In the genomic region with DNA sequence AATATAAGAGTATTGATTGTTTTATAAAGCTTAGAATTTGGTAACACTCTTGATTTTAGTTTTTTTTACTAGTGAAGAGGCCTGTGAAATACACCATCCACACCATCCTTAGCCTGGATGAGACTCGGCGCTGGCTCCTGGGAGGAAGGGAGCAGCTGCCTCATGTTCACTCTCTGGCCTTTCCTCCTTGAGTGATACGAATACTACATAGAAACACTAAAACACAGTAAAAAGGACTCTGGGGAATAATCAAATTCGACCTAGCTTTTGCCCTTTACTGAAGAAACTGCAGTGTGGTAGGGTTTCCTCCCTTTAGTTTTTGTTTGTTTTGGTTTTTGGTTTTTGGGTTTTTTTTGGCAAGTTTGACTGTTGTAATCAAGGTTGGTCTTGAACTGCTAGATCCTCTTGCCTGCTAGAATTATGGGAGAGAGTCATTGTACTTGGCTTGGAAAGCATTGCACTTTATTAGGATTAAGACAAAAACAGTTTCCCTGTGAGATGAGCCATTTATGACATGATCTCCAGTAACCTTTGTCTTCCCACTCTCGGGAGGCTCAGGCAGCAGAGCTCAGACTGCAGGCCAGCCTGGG, we compare ENCODE assay signal across 24 mouse cellular contexts. TPM values are rescaled to one million over a fixed set of nuclear protein-coding genes. Genes with fewer than 3 reads are reported as not detected.
DNase-seq lines count a peak whose midpoint lies in the region; ATAC-seq and TF ChIP-seq lines count a peak whose summit lies in the region.
"Had no signal": no experiment of that assay in that cellular context is flagged by ENCODE, and none has a peak within 500 bp of the region (broad histone marks: within the 10 kb centered on the region; RNA-seq: fewer than 3 reads in every experiment).

No protein-coding gene starts in this region.

- H3K9me3 ChIP-seq in kidney, embryonic 14.5 days (ENCODE audit: control insufficient read depth, low read length), result no peaks in the 10 kb centered on the region
- H3K9me3 ChIP-seq: embryonic facial prominence, embryonic 10.5 days; heart, embryonic 15.5 days; hindbrain, embryonic 10.5 days had no signal

- H3K4me2 ChIP-seq in kidney, embryonic 14.5 days (replicated peaks; ENCODE audit: low read depth, low read length), result no peak overlapping the region
- H3K4me2 ChIP-seq: heart, embryonic 11.5 days; heart, embryonic 15.5 days; hindbrain, embryonic 14.5 days had no signal

- TF ChIP-seq CTCF in gastrocnemius, adult 2 months (IDR thresholded peaks at IDR 0.05), result no peak

- DNase-seq in gastrocnemius, adult 2 months, result no peak
- DNase-seq in gastrocnemius, postnatal 14 days, result no peak
- DNase-seq in kidney, adult 11 months, result no peak
- peak; percentile 40 for DNase-seq in kidney, postnatal 14 days
- no peak for DNase-seq in right cerebral cortex, adult 18-20 months
- DNase-seq: adrenal gland, adult 2 months; adrenal gland, postnatal 25 days; B cell, adult 2 months; cerebellum, adult 2 months; cerebellum, postnatal 10 days; heart, adult 2 months; heart, postnatal 14 days had no signal

- peak overlapping the region; percentile 56 for H3K27ac ChIP-seq in gastrocnemius, adult 2 months
- H3K27ac ChIP-seq in kidney, embryonic 14.5 days (ENCODE audit: low read depth, low read length), result no peak overlapping the region
- peak overlapping the region; percentile 17; the same call in 1 of the 2 replicates for H3K27ac ChIP-seq in brown adipose tissue, adult 24 weeks (replicated peaks; ENCODE audit: low read depth, low read length)
- H3K27ac ChIP-seq: embryonic facial prominence, embryonic 10.5 days; forebrain, embryonic 10.5 days; heart, embryonic 15.5 days; hindbrain, embryonic 10.5 days; hindbrain, embryonic 14.5 days had no signal

- ATAC-seq in kidney, embryonic 14.5 days (ENCODE audit: low FRiP score, low TSS enrichment), result peak; percentile 20; the same call in 1 of the 2 replicates
- no peak for ATAC-seq in erythroid progenitor cell, adult 5-6 weeks (replicated peaks; ENCODE audit: low FRiP score, poor library complexity, severe bottlenecking)
- ATAC-seq: activated CD4-positive, CD25-positive, alpha-beta regulatory T cell, adult 4 months; forebrain, embryonic 14.5 days; Patski had no signal

- intact Hi-C loops in gastrocnemius, adult 2 months (cut with DNase I), result no loop called here
- intact Hi-C loops in gastrocnemius, postnatal 14 days (cut with DNase I; ENCODE audit: low total_unique reads), result no loop called here

- no peaks in the 10 kb centered on the region for H3K27me3 ChIP-seq in kidney, embryonic 14.5 days (ENCODE audit: control insufficient read depth, insufficient read depth, low read length)
- H3K27me3 ChIP-seq: heart, embryonic 15.5 days; Patski had no signal

- WGBS in kidney, embryonic 14.5 days, result 49% methylated on average over 5 of the region's 5 CpGs

- H3K4me1 ChIP-seq in kidney, embryonic 14.5 days (ENCODE audit: control insufficient read depth, insufficient read depth, low read length), result no peaks in the 10 kb centered on the region
- H3K4me1 ChIP-seq in brown adipose tissue, adult 24 weeks (ENCODE audit: control insufficient read depth, insufficient read depth, insufficient read length, low read length), result peaks cover 2% of the 10 kb centered on the region
- H3K4me1 ChIP-seq: embryonic facial prominence, embryonic 10.5 days; forebrain, embryonic 10.5 days; hindbrain, embryonic 10.5 days had no signal

- peaks cover 50% of the 10 kb centered on the region for H3K36me3 ChIP-seq in kidney, embryonic 14.5 days (ENCODE audit: control insufficient read depth, insufficient read depth, low read length)

- no peak overlapping the region for H3K9ac ChIP-seq in kidney, embryonic 14.5 days (ENCODE audit: low read depth, low read length)
- H3K9ac ChIP-seq: heart, embryonic 15.5 days; hindbrain, embryonic 14.5 days had no signal

- H3K4me3 ChIP-seq in gastrocnemius, adult 2 months, result no peak overlapping the region
- no peak overlapping the region for H3K4me3 ChIP-seq in kidney, embryonic 14.5 days (ENCODE audit: low read length)
- H3K4me3 ChIP-seq in brown adipose tissue, adult 24 weeks (ENCODE audit: insufficient read depth, low read depth, low read length), result no peak overlapping the region
- H3K4me3 ChIP-seq: embryonic facial prominence, embryonic 10.5 days; forebrain, embryonic 10.5 days; heart, adult 2 months; heart, embryonic 15.5 days; hindbrain, embryonic 10.5 days had no signal

RNA-seq across cellular contexts. Expression of a gene that starts 24.4 kb away (rescaled TPM):
- total RNA-seq in gastrocnemius, adult 2 months (2021), result 10 to 100 TPM; 44.8 to 55.5 TPM
- total RNA-seq in gastrocnemius, postnatal 14 days (2021), result 10 to 100 TPM; 26.6 to 33.8 TPM
- polyA plus RNA-seq in kidney, embryonic 14.5 days (2014; fragmentation: Nextera tagmentation; extraction: Ambion mirVana), result 30.0 and 47.2 TPM in 2 replicates
- 28.3 and 35.7 TPM in 2 replicates for polyA plus RNA-seq in brown adipose tissue, adult 24 weeks (2012; ENCODE audit: insufficient read depth, insufficient read length, missing spikeins)
- total RNA-seq in erythroid progenitor cell, adult 5-6 weeks (2015; ENCODE audit: low replicate concordance), result 43.2 and 45.4 TPM in 2 replicates
- 41.8 and 53.5 TPM in 2 replicates for total RNA-seq in erythroid progenitor cell, adult 5-6 weeks (2017; ENCODE audit: low replicate concordance)

RNA-seq across cellular contexts. Expression of a gene that starts 33.2 kb away (rescaled TPM):
- 10 to 100 TPM; 38.1 to 54.4 TPM for total RNA-seq in gastrocnemius, adult 2 months (2021)
- total RNA-seq in gastrocnemius, postnatal 14 days (2021), result 10 to 100 TPM; 54.4 to 54.5 TPM
- 51.1 and 97.7 TPM in 2 replicates for polyA plus RNA-seq in kidney, embryonic 14.5 days (2014; fragmentation: Nextera tagmentation; extraction: Ambion mirVana)
- polyA plus RNA-seq in brown adipose tissue, adult 24 weeks (2012; ENCODE audit: insufficient read depth, insufficient read length, missing spikeins), result 328 and 347 TPM in 2 replicates
- 13.0 and 19.5 TPM in 2 replicates for total RNA-seq in erythroid progenitor cell, adult 5-6 weeks (2015; ENCODE audit: low replicate concordance)
- total RNA-seq in erythroid progenitor cell, adult 5-6 weeks (2017; ENCODE audit: low replicate concordance), result 10.4 and 10.8 TPM in 2 replicates

RNA-seq across cellular contexts. Expression of a gene that starts 47.0 kb away (rescaled TPM):
- 1 to 10 TPM; 2.1 to 2.6 TPM for total RNA-seq in gastrocnemius, adult 2 months (2021)
- total RNA-seq in gastrocnemius, postnatal 14 days (2021), result 1 to 10 TPM in 1 of 2 experiments, not detected in 1; 1.2 TPM
- polyA plus RNA-seq in kidney, embryonic 14.5 days (2014; fragmentation: Nextera tagmentation; extraction: Ambion mirVana), result 2.8 and 3.0 TPM in 2 replicates
- polyA plus RNA-seq in brown adipose tissue, adult 24 weeks (2012; ENCODE audit: insufficient read depth, insufficient read length, missing spikeins), result 27.9 and 41.7 TPM in 2 replicates
- not detected in 2 replicates for total RNA-seq in erythroid progenitor cell, adult 5-6 weeks (2015; ENCODE audit: low replicate concordance)
- not detected in 2 replicates for total RNA-seq in erythroid progenitor cell, adult 5-6 weeks (2017; ENCODE audit: low replicate concordance)

RNA-seq across cellular contexts. Expression of a gene that starts 50.8 kb away (rescaled TPM):
- 1 to 10 TPM; 1.8 to 1.9 TPM for total RNA-seq in gastrocnemius, adult 2 months (2021)
- 1 to 10 TPM; 2.9 to 3.1 TPM for total RNA-seq in gastrocnemius, postnatal 14 days (2021)
- 6.5 and 12.5 TPM in 2 replicates for polyA plus RNA-seq in kidney, embryonic 14.5 days (2014; fragmentation: Nextera tagmentation; extraction: Ambion mirVana)
- polyA plus RNA-seq in brown adipose tissue, adult 24 weeks (2012; ENCODE audit: insufficient read depth, insufficient read length, missing spikeins), result 22.9 and 32.4 TPM in 2 replicates
- total RNA-seq in erythroid progenitor cell, adult 5-6 weeks (2015; ENCODE audit: low replicate concordance), result 0.42 and 3.2 TPM in 2 replicates
- total RNA-seq in erythroid progenitor cell, adult 5-6 weeks (2017; ENCODE audit: low replicate concordance), result 1.5 TPM in 1 of 2 replicates, not detected in the other
